Mouse (Mus musculus) ES-Bruce4 (cell line): Measurements from ENCODE around the gene Bicral. TPM values are rescaled to one million over a fixed set of nuclear protein-coding genes. Genes with fewer than 3 reads are reported as not detected.

ENCODE experiments used
- H3K27ac ChIP-seq: 2 replicates; pipeline ENCODE4 v1.5.1; 2012; ENCODE audit warnings: low read length, inconsistent platforms; ENCODE audit not compliant: insufficient read depth
- H3K27me3 ChIP-seq: 2 replicates; pipeline ENCODE4 v1.6.1; 2012; ENCODE audit warnings: mild to moderate bottlenecking, low read length, inconsistent platforms; ENCODE audit not compliant: control insufficient read depth, poor library complexity, insufficient read depth, severe bottlenecking
- H3K36me3 ChIP-seq: 2 replicates; pipeline ENCODE4 v1.6.1; 2012; ENCODE audit warnings: inconsistent platforms, mild to moderate bottlenecking, low read length, moderate library complexity; ENCODE audit not compliant: control insufficient read depth, poor library complexity, insufficient read depth, severe bottlenecking
- H3K4me1 ChIP-seq: one replicate; pipeline ENCODE4 v1.8.1; 2011; ENCODE audit warnings: low read length; ENCODE audit not compliant: control insufficient read depth, insufficient read depth
- H3K4me3 ChIP-seq: 2 replicates; pipeline ENCODE4 v1.5.1; 2011; ENCODE audit warnings: low read depth, mild to moderate bottlenecking, low read length
- H3K9ac ChIP-seq: 2 replicates; pipeline ENCODE4 v1.6.1; 2012; ENCODE audit warnings: low read depth, mild to moderate bottlenecking, inconsistent platforms; ENCODE audit not compliant: poor library complexity, severe bottlenecking
- H3K9me3 ChIP-seq: replicated peaks from 2 replicates; pipeline ENCODE4 v1.6.1; 2012; ENCODE audit warnings: mild to moderate bottlenecking, low read length, inconsistent platforms; ENCODE audit not compliant: control insufficient read depth, poor library complexity, insufficient read depth, severe bottlenecking
- CTCF ChIP-seq: IDR thresholded peaks from one replicate; pipeline ENCODE4 v1.8.1; 2011; ENCODE audit warnings: low read depth, low read length
- EP300 ChIP-seq: IDR thresholded peaks from 2 replicates; pipeline ENCODE4 v1.6.1; 2011; ENCODE audit warnings: low read depth, low read length; ENCODE audit not compliant: insufficient read depth
- POLR2A ChIP-seq: IDR thresholded peaks from one replicate; pipeline ENCODE4 v1.8.1; 2011; ENCODE audit warnings: low read length; ENCODE audit not compliant: insufficient read depth
- polyA plus RNA-seq: library from polyadenylated mRNA; stranded (reverse); fragments of >200 nt; gene quantifications from 2 replicates; pipeline ENCODE4 v1.2.4, GENCODE M21; 2011; ENCODE audit warnings: low read depth; ENCODE audit not compliant: missing spikeins, insufficient read depth, insufficient read length

Gene Bicral
- polyA plus RNA-seq, 1 experiment, result 24.2 TPM

- no peak overlapping the region for H3K4me3 ChIP-seq
- H3K9ac ChIP-seq, result no peak overlapping the region
- H3K27ac ChIP-seq, result no peak overlapping the region
- no peaks in the 10 kb centered on the region for H3K9me3 ChIP-seq
- no peaks in the 10 kb centered on the region for H3K36me3 ChIP-seq
- no peak for TF ChIP-seq CTCF
- no peak for TF ChIP-seq EP300
- no peak for TF ChIP-seq POLR2A
- no peaks in the 10 kb centered on the region for H3K27me3 ChIP-seq
- H3K4me1 ChIP-seq, result no peaks in the 10 kb centered on the region
Measured at GRCm38 (mm10) chr17:46758753-46759152, 99.5 kb downstream of the Bicral start.

- peak within 1 kb of the TSS; percentile 75 for H3K9ac ChIP-seq
- H3K4me1 ChIP-seq, result no peaks in the 10 kb centered on the region
- TF ChIP-seq POLR2A (peak; percentile 89), CTCF (no peak), EP300 (no peak)
- peak within 1 kb of the TSS; percentile 97 for H3K4me3 ChIP-seq
- H3K27me3 ChIP-seq, result no peaks in the 10 kb centered on the region
- peak within 1 kb of the TSS; percentile 55; the same call in 1 of the 2 replicates for H3K27ac ChIP-seq
- H3K9me3 ChIP-seq, result no peaks in the 10 kb centered on the region
- H3K36me3 ChIP-seq, result peaks cover under 1% of the 10 kb centered on the region; the same call in 1 of the 2 replicates
Measured at GRCm38 (mm10) chr17:46751794-46752556, 106.3 kb downstream of the Bicral start, which contains the start of gene Cnpy3. Cnpy3 (minus strand) TSS chr17:46752214.

- Histone ChIP-seq H3K27ac (peak overlapping the region; percentile 11; the same call in 1 of the 2 replicates), H3K9ac (peak overlapping the region; percentile 75), H3K4me1 (no peaks in the 10 kb centered on the region), H3K27me3 (no peaks in the 10 kb centered on the region), H3K4me3 (peak overlapping the region; percentile 97), H3K36me3 (peaks cover 5% of the 10 kb centered on the region; the same call in 1 of the 2 replicates), H3K9me3 (no peaks in the 10 kb centered on the region)
- TF ChIP-seq POLR2A (no peak), CTCF (no peak), EP300 (no peak)
Measured at GRCm38 (mm10) chr17:46751056-46751793, 107.1 kb downstream of the Bicral start.

GRCm38 (mm10) chr17:46750580-46750979 is 107.7 kb downstream of the Bicral start:
- Histone ChIP-seq H3K4me3 (no peak overlapping the region), H3K27ac (no peak overlapping the region), H3K36me3 (peaks cover 9% of the 10 kb centered on the region; the same call in 1 of the 2 replicates), H3K9me3 (no peaks in the 10 kb centered on the region), H3K27me3 (no peaks in the 10 kb centered on the region), H3K9ac (peak overlapping the region; percentile 75), H3K4me1 (no peaks in the 10 kb centered on the region)
- TF ChIP-seq POLR2A (no peak), EP300 (no peak), CTCF (no peak)

GRCm38 (mm10) chr17:46749282-46749681 is 109.0 kb downstream of the Bicral start:
- Histone ChIP-seq H3K36me3 (peaks cover 11% of the 10 kb centered on the region), H3K27me3 (no peaks in the 10 kb centered on the region), H3K9me3 (no peaks in the 10 kb centered on the region), H3K4me1 (no peaks in the 10 kb centered on the region), H3K4me3 (no peak overlapping the region), H3K27ac (no peak overlapping the region), H3K9ac (no peak overlapping the region)
- TF ChIP-seq CTCF (no peak), POLR2A (no peak), EP300 (no peak)

Other genes starting within 250 kb of the Bicral start
- 110 and 113 TPM in 2 replicates for gene Ptk7, start 229.0 kb downstream of the Bicral start, polyA plus RNA-seq
- gene Klc4, start 212.5 kb downstream of the Bicral start, polyA plus RNA-seq, result 10.1 TPM in 2 replicates
- gene Mrpl2, start 212.3 kb downstream of the Bicral start, polyA plus RNA-seq, result 65.8 and 70.9 TPM in 2 replicates
- gene Cul7, start 208.1 kb downstream of the Bicral start, polyA plus RNA-seq, result 67.1 and 74.8 TPM in 2 replicates
- gene Rrp36, start 184.1 kb downstream of the Bicral start, polyA plus RNA-seq, result 48.5 and 60.2 TPM in 2 replicates
- 142 and 147 TPM in 2 replicates for gene Mea1, start 179.7 kb downstream of the Bicral start, polyA plus RNA-seq
- gene Klhdc3, start 177.6 kb downstream of the Bicral start, polyA plus RNA-seq, result 90.3 and 97.7 TPM in 2 replicates
- 97.3 and 99.4 TPM in 2 replicates for gene Ppp2r5d, start 153.4 kb downstream of the Bicral start, polyA plus RNA-seq
- gene Pex6, start 147.0 kb downstream of the Bicral start, polyA plus RNA-seq, result 13.0 and 13.4 TPM in 2 replicates
- gene Gnmt, start 129.3 kb downstream of the Bicral start, polyA plus RNA-seq, result 3.9 and 4.1 TPM in 2 replicates
- 31.2 and 37.2 TPM in 2 replicates for gene Cnpy3, start 106.3 kb downstream of the Bicral start, polyA plus RNA-seq
- 1.1 and 1.7 TPM in 2 replicates for gene Ptcra, start 94.8 kb downstream of the Bicral start, polyA plus RNA-seq
- gene 2310039H08Rik, start 85.8 kb downstream of the Bicral start, polyA plus RNA-seq, result 6.7 and 7.2 TPM in 2 replicates
- gene Rpl7l1, start 75.8 kb downstream of the Bicral start, polyA plus RNA-seq, result 167 and 196 TPM in 2 replicates
- 10.6 and 10.8 TPM in 2 replicates for gene Tbcc, start 32.2 kb upstream of the Bicral start, polyA plus RNA-seq
- gene Prph2, start 52.0 kb upstream of the Bicral start, polyA plus RNA-seq, result not detected in 2 replicates
- 39.3 and 42.5 TPM in 2 replicates for gene Ubr2, start 152.1 kb upstream of the Bicral start, polyA plus RNA-seq